Mouse (Mus musculus) R1 (cell line): ENCODE data around the gene Lcn10.
"Not testable (repeated sequence)": the region's sequence is repeated elsewhere in the genome, so short reads cannot be mapped to it uniquely, and the experiment has no call there.

ENCODE experiments used
- DNase-seq: peaks from one replicate; pipeline ENCODE4 v3.0.0-alpha.2; 2018; ENCODE audit warnings: low read depth, low spot score

The Lcn10 gene

DNA sequence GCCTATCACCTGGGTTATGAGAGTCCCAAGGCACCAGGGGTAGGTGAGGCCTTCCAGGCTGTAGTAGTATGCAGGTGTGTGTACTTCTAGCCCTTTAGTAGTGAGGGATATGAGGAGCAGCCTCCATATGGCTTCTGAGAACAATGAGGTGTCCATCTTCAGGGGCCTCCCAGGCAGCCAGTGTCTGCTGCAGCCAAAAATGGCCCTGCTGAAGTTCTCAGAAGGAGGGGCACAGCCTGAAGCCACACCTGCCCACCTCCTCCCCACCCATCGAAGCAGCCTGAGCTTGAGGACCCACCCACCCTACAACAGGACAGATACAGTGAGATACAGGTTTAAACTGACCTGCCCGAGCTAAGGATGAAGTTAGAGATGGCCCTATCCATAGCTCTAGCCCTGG lies at the start of gene Lcn10:
Gene Lcn10 (plus strand): TSS at position 301 of the 400 bp plus-strand sequence.
- no peak for DNase-seq

DNA sequence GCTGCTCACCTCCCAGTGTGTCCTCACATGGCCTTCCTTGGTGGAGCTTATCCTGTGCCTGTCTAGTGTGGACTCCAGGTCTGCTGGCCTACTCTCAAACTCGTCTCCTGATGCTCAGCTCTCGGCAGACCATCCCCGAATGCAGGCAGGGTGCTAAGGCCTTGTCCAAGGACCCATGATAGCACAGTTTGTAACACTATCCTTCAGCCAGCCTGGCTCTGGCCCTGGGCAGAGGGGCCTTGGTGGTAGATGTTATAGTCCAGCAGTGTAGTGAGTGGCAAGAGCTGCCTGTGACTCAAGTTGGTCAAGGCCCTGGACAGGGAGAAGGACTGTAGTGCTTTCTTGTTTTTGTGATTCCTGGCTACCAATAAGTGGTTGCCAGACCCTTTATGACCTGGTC lies 48.9 kb upstream of the Lcn10 start:
- no peak for DNase-seq

DNA sequence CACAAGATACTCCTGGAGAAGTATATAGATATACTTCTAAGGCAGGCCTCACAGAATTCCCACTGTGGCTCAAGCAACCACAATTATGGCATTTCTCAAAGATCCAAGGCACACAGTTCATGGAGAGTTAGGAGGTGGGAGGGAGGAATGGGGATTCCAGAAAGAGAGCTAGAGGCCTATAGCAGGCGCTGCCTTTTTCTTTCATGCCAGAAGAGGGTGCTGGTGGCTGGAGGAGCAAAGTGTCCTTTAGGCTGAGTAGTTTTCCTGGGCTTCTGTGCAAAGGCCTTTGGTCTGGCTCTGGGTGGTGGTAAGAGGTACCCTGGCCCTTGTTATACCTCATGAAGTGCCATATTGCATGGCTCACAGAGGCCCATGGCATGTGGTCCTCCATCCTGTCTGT lies 48.5 kb upstream of the Lcn10 start:
- no peak for DNase-seq

GRCm38 (mm10) chr2:25639890-25640289 lies 42.6 kb upstream of the Lcn10 start:
- peak; percentile 61 for DNase-seq

- no peak for DNase-seq
Measured at GRCm38 (mm10) chr2:25652902-25653301, 29.6 kb upstream of the Lcn10 start, which contains the start of gene Lcn8. Gene Lcn8 (plus strand): TSS chr2:25653120.

DNA sequence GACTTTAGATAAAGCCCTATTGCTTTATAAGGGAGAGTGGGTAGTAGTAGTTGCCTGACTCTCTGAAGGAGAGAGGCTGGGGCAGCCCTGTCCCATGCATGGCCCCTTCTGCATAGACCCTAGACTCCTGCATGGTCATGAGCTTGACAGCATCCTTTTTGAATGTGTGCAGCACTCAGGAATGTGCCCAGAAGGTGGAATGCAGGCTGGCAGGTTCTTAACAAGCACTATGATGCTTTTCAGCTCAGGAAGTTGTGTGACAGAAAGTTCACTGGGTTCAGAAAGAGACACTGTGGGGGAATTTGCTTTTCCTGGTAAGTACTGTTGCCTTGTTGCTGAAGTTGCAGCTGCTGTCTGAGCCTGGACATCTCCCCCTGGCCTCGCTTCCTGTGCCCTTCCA lies 28.0 kb upstream of the Lcn10 start:
- DNase-seq, result no peak

GRCm38 (mm10) chr2:25656691-25657090 lies 25.8 kb upstream of the Lcn10 start:
- no peak for DNase-seq

DNA sequence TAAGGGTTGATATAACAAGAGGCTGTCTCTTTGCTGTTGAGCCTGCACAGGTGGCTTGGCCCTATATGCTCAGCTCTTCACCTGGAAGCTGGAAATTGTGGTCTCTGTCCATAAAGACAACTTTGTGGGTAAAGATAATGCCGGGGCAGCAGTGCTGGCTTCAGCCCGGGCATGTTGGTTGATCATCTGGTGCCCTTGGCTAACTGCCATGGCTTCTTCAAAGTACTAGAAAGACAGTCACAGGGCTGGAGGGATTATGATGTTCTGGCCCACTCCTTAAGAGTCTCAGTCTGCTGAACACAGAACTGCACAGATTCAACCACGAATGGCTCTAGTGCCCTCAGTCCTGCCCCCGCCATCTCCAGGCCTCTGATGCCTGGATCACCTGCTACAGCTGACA lies 25.3 kb upstream of the Lcn10 start:
- no peak for DNase-seq

GRCm38 (mm10) chr2:25657652-25658051 lies 24.9 kb upstream of the Lcn10 start, which contains the start of gene Lcn5:
Gene Lcn5 (plus strand): TSS chr2:25657952.
- DNase-seq, result no peak

GRCm38 (mm10) chr2:25660279-25660678 lies 22.2 kb upstream of the Lcn10 start:
- no peak for DNase-seq

DNA sequence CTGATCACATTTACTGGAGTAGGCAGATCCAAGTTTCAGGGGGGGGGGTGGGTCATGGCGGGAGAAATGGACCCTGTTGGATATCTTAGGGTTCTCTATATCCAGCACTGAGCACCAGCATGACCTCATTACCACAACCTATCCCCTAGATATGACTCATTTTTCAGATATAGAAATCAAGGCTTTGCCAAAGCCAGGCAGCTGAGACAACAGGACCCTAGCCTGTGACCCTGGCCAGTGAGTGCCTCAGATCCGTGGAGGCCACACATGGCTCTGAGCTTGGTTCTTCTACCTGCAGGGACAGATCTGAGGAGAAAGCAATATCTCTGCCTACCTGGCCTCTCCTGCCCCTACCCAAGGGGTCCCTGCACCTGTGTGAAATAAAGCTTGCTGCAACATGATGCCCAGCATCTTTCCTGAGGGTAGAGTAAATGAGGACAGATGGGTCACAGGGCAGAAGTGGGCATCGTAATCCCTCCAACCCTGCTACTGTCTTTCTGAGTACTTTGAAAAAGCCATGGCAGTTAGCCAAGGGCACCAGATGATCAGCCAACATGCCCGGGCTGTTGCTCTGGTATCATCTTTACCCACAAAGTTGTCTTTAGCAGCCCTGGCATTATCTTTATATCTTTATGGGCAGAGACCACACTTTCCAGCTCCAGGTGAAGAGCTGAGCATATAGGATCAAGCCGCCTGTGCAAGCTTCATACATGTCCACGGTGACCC lies 21.1 kb upstream of the Lcn10 start:
- DNase-seq, result no peak

GRCm38 (mm10) chr2:25663511-25663910 lies 19.0 kb upstream of the Lcn10 start:
- DNase-seq, result peak; percentile 45

- DNase-seq, result no peak
Measured at GRCm38 (mm10) chr2:25664125-25664524, 18.4 kb upstream of the Lcn10 start.

- no peak for DNase-seq
Measured at GRCm38 (mm10) chr2:25666516-25666915, 16.0 kb upstream of the Lcn10 start.

GRCm38 (mm10) chr2:25676486-25676885 lies 6.0 kb upstream of the Lcn10 start, which contains the start of gene Lcn6:
Gene Lcn6 (plus strand): TSS chr2:25676786.
- no peak for DNase-seq

DNA sequence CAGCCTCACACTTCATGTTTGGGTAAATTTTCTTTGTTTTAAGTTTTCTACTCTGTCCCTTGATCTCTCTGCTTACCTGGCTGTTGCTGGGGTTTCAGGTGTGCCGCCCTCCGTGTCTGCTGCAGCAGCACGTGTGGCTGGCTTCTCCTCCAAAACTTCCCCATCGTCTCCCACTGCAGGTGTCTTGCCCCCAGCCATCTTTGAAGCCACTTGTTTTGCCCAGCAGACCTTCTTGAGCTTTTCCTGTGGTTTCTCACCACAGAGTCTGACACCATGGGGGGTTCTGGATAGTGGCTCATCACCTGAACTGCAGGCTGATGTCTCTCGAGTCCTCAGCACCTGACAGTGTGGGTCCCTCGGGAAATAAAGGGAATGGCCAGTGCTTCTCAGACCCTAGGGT lies 3.0 kb upstream of the Lcn10 start:
- no peak for DNase-seq

DNA sequence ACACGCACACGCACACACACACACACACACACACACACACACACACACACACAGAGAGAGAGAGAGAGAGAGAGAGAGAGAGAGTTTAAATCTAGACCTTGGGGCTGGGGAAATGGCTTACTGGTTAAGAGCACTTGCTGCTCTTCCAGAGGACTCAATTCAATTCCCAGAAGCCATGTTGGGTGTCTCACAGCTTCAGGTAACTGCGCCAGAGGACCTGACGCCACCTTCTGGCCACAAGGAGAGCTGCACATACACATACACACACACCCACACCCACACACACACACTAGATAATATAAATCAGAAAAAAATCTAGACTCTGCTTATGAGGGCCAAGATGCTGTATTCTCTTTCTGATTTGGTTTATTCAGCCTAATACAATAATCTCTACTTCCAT lies 4.4 kb downstream of the Lcn10 start:
- peak; percentile 68 for DNase-seq

DNA sequence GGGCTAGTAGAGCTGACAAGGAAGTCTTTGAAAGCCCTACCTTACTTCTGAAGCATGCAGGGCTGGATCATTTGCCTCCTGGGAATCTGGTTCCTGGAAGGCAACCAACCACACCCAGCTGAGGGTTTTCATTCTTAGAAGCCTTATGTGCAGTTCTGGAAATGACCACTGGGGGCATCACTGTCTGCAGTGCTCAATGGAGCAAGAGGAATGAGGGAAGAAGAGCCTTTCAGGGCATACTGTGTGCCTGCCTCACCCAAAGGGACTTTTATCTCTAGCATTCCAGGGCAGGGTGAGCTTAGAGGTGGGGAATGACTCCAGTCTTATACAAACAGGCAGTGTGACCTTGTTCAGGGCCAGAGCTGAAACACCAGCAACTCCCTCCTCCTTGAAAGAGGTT lies 12.1 kb downstream of the Lcn10 start:
- DNase-seq, result peak; percentile 89

DNA sequence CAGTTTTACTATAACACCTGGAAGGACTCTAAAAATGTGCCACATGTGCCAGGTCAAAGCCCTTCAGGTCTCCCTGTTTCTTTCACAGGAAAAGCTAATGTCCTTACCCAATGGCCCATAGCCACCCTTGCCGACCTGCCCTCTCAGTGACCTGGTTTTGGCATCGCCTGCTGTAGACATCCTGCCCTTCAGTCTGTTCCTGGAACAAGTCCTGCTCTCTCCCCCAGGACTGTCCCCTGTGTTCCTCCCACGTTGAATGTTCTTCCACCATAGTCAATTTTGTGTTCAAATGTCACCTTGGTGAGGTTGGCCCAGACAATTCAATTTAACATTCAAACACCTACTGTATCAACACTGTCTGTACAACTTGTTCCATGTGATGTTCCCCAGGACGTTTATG lies 14.4 kb downstream of the Lcn10 start:
- no peak for DNase-seq

GRCm38 (mm10) chr2:25698696-25699095 lies 16.2 kb downstream of the Lcn10 start:
- DNase-seq, result no peak

DNA sequence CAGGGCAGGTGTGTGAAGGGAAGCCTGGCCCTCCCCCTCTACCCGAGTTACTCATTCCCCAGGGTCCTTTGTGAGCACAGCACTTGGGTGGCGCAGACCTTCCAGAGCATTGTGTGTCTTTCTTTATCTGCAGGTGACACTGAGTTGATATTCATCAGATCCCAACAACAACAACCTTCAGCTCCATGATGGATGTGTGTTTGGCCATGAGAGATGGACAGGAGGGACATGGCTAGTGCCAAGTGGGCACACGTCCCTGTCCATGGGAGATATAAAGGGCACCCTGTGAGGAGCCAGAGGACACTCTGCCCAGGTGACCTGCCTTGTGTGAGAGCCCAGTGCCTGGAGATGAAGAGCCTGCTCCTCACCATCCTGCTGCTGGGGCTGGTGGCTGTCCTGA lies 17.2 kb downstream of the Lcn10 start, which contains the start of gene Obp2a:
Gene Obp2a (plus strand): TSS at position 301 of the 400 bp plus-strand sequence.
- DNase-seq, result not testable (repeated sequence)

- DNase-seq, result no peak
Measured at GRCm38 (mm10) chr2:25701001-25701400, 18.5 kb downstream of the Lcn10 start.

DNA sequence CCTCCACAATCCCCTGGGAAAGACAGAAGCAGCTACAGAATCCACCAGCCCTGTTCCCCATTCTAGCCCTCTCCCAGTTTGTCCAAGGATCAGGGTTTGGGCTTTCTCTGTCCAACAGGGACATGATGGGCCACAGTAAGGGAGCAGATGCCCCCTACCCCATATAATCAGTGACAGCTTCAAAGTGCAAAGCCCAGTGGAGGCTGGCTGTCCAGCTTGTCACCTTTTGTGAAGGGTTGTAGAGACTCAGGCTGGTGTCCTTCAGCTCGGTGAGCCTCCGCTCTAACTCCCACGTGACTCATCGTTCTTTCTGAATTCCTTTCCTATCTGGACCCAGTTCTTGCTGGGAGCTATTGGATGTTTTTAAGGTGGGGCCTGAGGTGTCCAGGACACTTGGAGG lies 21.2 kb downstream of the Lcn10 start:
- no peak for DNase-seq
